8 mouse cellular contexts compared by ENCODE assay signal in the genomic region with DNA sequence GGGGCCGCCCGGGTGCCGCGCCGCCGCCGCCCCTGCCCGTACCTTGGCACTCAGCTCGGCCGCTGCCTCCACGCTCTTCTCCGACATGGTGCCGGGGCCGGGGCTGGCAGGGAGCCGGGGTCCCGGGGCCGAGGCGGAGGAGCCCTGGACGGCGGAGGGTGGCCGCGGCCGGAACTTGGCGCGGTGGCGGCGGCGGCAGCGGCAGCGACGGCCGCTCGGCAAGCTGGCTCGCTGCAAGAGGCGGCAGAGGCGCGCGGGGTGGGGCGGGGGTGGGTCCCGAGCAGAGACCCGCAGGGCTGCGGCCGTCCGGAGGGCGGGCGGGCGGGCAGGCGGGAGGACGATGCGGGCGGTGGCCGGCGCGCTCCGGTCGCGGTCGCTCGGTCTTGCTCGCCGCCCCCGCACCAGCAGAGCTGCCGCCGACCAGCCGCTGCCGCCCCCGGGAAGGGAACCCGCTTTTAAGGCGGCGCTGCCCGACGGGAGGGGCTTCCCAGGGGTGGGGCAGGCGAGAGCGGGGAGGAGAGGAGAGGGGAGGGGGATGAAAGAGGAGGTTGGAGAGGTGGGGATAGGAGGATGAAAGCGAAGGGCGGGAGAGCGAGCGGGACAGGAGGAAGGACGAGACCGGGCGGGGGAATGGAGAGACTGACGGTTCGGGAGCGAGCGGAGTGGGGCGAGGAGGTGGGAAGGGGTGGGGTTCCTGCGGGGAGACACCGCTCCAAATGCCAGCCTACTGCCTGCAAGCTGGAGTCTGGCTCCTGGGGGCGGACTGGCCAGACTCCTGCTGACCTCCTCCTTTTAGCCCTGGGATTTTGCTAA. TPM values are rescaled to one million over a fixed set of nuclear protein-coding genes. Genes with fewer than 3 reads are reported as not detected.
DNase-seq lines count a peak whose midpoint lies in the region; ATAC-seq and TF ChIP-seq lines count a peak whose summit lies in the region.

No protein-coding gene starts in this region.

- H3K9me3 ChIP-seq in forebrain, embryonic 15.5 days = no peaks in the 10 kb centered on the region

- under 1% methylated on average over 73 of the region's 89 CpGs for WGBS in forebrain, embryonic 15.5 days
- 1% methylated on average over 58 of the region's 89 CpGs for WGBS in lung, adult 2 months

- peak; percentile 73; the same call in 1 of the 2 replicates for TF ChIP-seq POLR2A in lung, adult 2 months (IDR thresholded peaks at IDR 0.05; ENCODE audit: borderline replicate concordance, extremely low read depth, low read depth, low read length)

- peak overlapping the region; percentile 97 for H3K4me2 ChIP-seq in forebrain, embryonic 15.5 days (replicated peaks)

- H3K27me3 ChIP-seq in forebrain, embryonic 15.5 days = no peaks in the 10 kb centered on the region

- H3K4me3 ChIP-seq in forebrain, embryonic 15.5 days = peak overlapping the region; percentile 94
- H3K4me3 ChIP-seq in layer of hippocampus, adult 2 months = peak overlapping the region; percentile 92
- peak overlapping the region; percentile 79 for H3K4me3 ChIP-seq in lung, adult 2 months (replicated peaks; ENCODE audit: extremely low read depth, low read depth, low read length)

- peak overlapping the region; percentile 100 for H3K9ac ChIP-seq in forebrain, embryonic 15.5 days (replicated peaks)

- peak overlapping the region; percentile 100 for H3K27ac ChIP-seq in forebrain, embryonic 15.5 days (replicated peaks)
- peak overlapping the region; percentile 99 for H3K27ac ChIP-seq in layer of hippocampus, adult 2 months

- intact Hi-C loops in heart, postnatal 14 days (cut with DNase I) = loop anchor here (1.0 to 5.0 kb wide), 2 partner anchors 13 to 120 kb away; partner anchors contain the start of gene Ing4

- H3K36me3 ChIP-seq in forebrain, embryonic 15.5 days = peaks cover 23% of the 10 kb centered on the region

- no peak for TF ChIP-seq CTCF in layer of hippocampus, adult 2 months (conservative IDR thresholded peaks at IDR 0.05)
- no peak for TF ChIP-seq CTCF in lung, adult 2 months (IDR thresholded peaks at IDR 0.05; ENCODE audit: insufficient read depth, low read length)

- peak; percentile 66 for ATAC-seq in forebrain, embryonic 15.5 days (replicated peaks)

- peaks cover 51% of the 10 kb centered on the region for H3K4me1 ChIP-seq in forebrain, embryonic 15.5 days
- H3K4me1 ChIP-seq in lung, adult 2 months (ENCODE audit: control insufficient read depth, insufficient read depth, low read length) = peaks cover 19% of the 10 kb centered on the region

- peak; percentile 97 for DNase-seq in ES-CJ7 (ENCODE audit: low read depth, low spot score)
- peak; percentile 94 for DNase-seq in cerebellum, adult 11 months
- peak; percentile 91 to 95 for DNase-seq in heart, postnatal 14 days
- peak; percentile 90 to 97 for DNase-seq in layer of hippocampus, adult 2 months (ENCODE audit: low spot score in 2 of 2)
- peak; percentile 93 for DNase-seq in lung, adult 2 months
- DNase-seq in ovary, postnatal 10 days (ENCODE audit: low spot score) = peak; percentile 83
- DNase-seq in thymus, postnatal 10 days (ENCODE audit: low spot score in 2 of 2) = peak; percentile 77 to 78

RNA-seq across cellular contexts. Expression of gene Ptms, which starts 2.2 kb away (rescaled TPM):
- polyA plus RNA-seq in forebrain, embryonic 15.5 days (2015; fragmentation: Nextera tagmentation; extraction: Ambion mirVana) = 772 and 823 TPM in 2 replicates
- total RNA-seq in heart, postnatal 14 days (2021) = 100 to 1,000 TPM; 369 to 378 TPM
- 1,000 to 10,000 TPM in 1 of 2 experiments, 100 to 1,000 TPM in 1; 991 to 1,057 TPM for total RNA-seq in layer of hippocampus, adult 2 months (2021)
- polyA plus RNA-seq in lung, adult 2 months (2012; rRNA removed) = 1,982 and 2,310 TPM in 2 replicates

RNA-seq across cellular contexts. Expression of gene Lag3, which starts 6.2 kb away (rescaled TPM):
- 2.6 and 3.3 TPM in 2 replicates for polyA plus RNA-seq in forebrain, embryonic 15.5 days (2015; fragmentation: Nextera tagmentation; extraction: Ambion mirVana)
- total RNA-seq in heart, postnatal 14 days (2021) = under 1 TPM; 0.62 to 0.80 TPM
- 1 to 10 TPM; 1.3 to 1.7 TPM for total RNA-seq in layer of hippocampus, adult 2 months (2021)
- polyA plus RNA-seq in lung, adult 2 months (2012; rRNA removed) = 1.4 and 1.9 TPM in 2 replicates

RNA-seq across cellular contexts. Expression of gene Mlf2, which starts 13.5 kb away (rescaled TPM):
- 507 and 513 TPM in 2 replicates for polyA plus RNA-seq in forebrain, embryonic 15.5 days (2015; fragmentation: Nextera tagmentation; extraction: Ambion mirVana)
- 100 to 1,000 TPM; 214 to 217 TPM for total RNA-seq in heart, postnatal 14 days (2021)
- 100 to 1,000 TPM; 627 to 642 TPM for total RNA-seq in layer of hippocampus, adult 2 months (2021)
- 313 and 336 TPM in 2 replicates for polyA plus RNA-seq in lung, adult 2 months (2012; rRNA removed)

RNA-seq across cellular contexts. Expression of gene Cd4, which starts 29.7 kb away (rescaled TPM):
- 0.15 TPM in 1 of 2 replicates, not detected in the other for polyA plus RNA-seq in forebrain, embryonic 15.5 days (2015; fragmentation: Nextera tagmentation; extraction: Ambion mirVana)
- 10 to 100 TPM in 1 of 2 experiments, 1 to 10 TPM in 1; 1.2 to 12.3 TPM for total RNA-seq in heart, postnatal 14 days (2021)
- total RNA-seq in layer of hippocampus, adult 2 months (2021) = under 1 TPM; 0.18 to 0.47 TPM
- 1.9 and 2.7 TPM in 2 replicates for polyA plus RNA-seq in lung, adult 2 months (2012; rRNA removed)

RNA-seq across cellular contexts. Expression of gene Cops7a, which starts 47.6 kb away (rescaled TPM):
- polyA plus RNA-seq in forebrain, embryonic 15.5 days (2015; fragmentation: Nextera tagmentation; extraction: Ambion mirVana) = 90.2 and 93.6 TPM in 2 replicates
- 10 to 100 TPM; 90.1 to 99.6 TPM for total RNA-seq in heart, postnatal 14 days (2021)
- 100 to 1,000 TPM; 136 to 151 TPM for total RNA-seq in layer of hippocampus, adult 2 months (2021)
- 178 and 213 TPM in 2 replicates for polyA plus RNA-seq in lung, adult 2 months (2012; rRNA removed)

Comparison
In these comparisons a context has a peak if more than half of its experiments do, and no peak if none do; other contexts are left out.
1. Peak in every context shown above with its lines: DNase-seq, ATAC-seq, H3K4me3 ChIP-seq and H3K27ac ChIP-seq.